Mouse (Mus musculus) spleen, adult 2 months (tissue): ENCODE results near the gene Spock2.
"Not testable (repeated sequence)": the region's sequence is repeated elsewhere in the genome, so short reads cannot be mapped to it uniquely, and the experiment has no call there.

Experiments used
- CTCF ChIP-seq: fragments of 200-500 bp; IDR thresholded peaks from 2 replicates; pipeline ENCODE4 v1.5.1; 2011; ENCODE audit warnings: mild to moderate bottlenecking, inconsistent platforms; ENCODE audit not compliant: insufficient read depth, insufficient read length, insufficient replicate concordance; ENCODE audit errors: extremely low read depth
- POLR2A ChIP-seq: fragments of 200-500 bp; IDR thresholded peaks from 2 replicates; pipeline ENCODE4 v1.6.1; 2011; ENCODE audit warnings: low read depth, low read length, inconsistent platforms

DNA sequence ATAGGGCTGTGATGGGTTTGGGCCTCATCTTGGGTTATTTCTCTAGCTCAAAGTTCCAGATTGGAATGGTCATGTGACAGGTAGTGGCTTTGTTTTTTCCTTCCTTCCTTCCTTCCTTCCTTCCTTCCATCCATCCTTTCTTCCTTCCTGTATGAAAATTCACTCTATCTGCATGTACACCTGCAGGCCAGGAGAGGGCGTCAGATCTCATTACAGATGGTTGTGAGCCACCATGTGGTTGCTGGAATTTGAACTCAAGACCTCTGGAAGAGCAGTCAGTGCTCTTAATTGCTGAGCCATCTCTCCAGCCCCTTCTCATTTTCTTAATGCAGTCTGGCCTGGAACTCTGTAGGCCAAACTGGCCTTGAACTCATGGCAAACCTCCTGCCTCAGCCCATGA lies 30.0 kb downstream of the Spock2 start:
- not testable (repeated sequence) for TF ChIP-seq POLR2A, CTCF
